Mouse (Mus musculus): ENCODE data around the gene Cpsf4.
"Not testable (repeated sequence)": the region's sequence is repeated elsewhere in the genome, so short reads cannot be mapped to it uniquely, and the experiment has no call there.

The Cpsf4 gene

GRCm38 (mm10) chr5:145185244-145185643 is 18.2 kb downstream of the Cpsf4 start:
- DNase-seq: no peak

DNA sequence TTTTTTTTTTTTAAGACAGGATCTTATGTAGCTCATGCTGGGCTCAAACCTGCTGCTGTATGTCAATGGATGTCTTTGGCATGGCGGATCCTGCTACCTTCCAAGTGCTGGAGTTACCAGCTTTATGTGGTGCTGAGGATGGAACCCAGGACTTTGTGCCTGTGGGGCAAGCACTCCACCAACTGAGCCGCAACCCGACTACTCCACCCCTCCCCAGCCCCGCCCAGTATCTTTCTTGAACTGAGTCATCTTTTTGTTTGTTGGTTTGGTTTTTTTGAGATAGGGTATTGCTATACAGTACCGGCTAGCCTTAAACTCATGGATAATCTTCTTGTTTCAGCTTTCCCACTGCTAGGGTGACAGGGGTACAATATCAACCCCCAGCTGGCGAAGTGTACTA is 22.4 kb downstream of the Cpsf4 start:
- no peak for DNase-seq

DNA sequence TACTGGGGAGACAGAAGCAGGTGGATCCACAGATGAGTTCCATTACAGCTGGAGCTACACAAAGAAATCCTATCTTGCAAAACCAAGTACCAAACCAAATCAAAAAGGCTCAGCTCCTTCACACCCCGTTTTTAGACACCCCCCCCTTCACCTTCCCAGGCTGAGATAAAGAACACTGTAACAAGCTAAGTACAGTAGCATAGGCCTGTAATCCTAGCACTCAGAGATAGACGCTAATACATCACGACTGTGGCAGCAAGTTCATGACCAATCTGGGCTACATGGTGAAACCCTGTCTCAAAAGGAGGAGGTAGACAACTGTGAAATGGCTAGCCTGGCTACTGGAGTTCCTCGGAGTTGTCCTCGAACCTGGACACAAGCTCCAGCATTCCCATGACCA is 23.4 kb downstream of the Cpsf4 start:
- no peak for DNase-seq

GRCm38 (mm10) chr5:145190875-145191798 is 24.1 kb downstream of the Cpsf4 start:
- peak; percentile 87 for DNase-seq

DNA sequence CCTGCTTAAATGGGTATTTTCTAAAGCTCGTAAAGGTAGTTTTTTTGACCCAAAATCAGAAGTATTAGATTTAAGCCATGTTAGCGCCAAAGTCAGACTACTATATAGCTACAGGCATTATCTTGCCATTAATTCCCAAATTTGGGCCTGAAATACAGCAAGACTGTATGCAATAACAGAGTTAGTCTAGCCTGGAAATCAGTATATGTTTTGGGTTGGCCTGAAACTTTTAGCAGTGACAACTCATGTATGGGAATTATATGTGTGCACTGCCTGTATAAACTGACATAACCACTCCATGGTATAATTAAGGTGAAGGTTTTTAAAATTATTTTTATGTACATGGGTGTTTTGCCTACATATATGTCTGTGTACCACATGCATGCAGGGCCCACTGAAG is 24.9 kb downstream of the Cpsf4 start, which contains the start of gene Atp5j2:
TSS of gene Atp5j2 (minus strand) at position 101 of the 400 bp plus-strand sequence.
- no peak for DNase-seq

- DNase-seq: no peak
Measured at GRCm38 (mm10) chr5:145200387-145200786, 33.4 kb downstream of the Cpsf4 start.

- DNase-seq: peak; percentile 74
Measured at GRCm38 (mm10) chr5:145201321-145201991, 34.4 kb downstream of the Cpsf4 start, which contains the start of gene Zkscan14. Gene Zkscan14 (minus strand): TSS chr5:145201868.

DNA sequence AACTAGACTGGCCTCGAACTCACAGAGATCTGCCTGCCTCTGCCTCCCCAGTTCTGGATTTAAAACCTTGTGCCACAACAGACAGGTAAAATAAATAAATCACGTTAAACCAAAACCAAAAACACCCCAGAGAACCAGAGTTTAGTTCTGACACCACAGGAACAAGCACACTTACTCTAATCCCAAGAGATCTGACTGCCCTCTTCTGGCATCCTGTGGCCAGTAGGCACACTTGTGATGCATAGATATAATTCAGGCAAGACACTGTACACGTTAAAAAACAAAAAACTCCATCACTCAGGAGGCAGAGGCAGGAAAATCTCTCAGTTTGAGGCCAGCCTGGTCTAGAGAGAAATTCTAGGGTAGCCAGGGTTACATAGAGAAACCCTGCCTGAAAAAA is 35.4 kb downstream of the Cpsf4 start:
- DNase-seq: no peak

- DNase-seq: peak; percentile 97
Measured at GRCm38 (mm10) chr5:145203936-145204691, 37.1 kb downstream of the Cpsf4 start, which contains the start of gene Zkscan5. Gene Zkscan5 (plus strand): TSS chr5:145204562.

GRCm38 (mm10) chr5:145205041-145205440 is 38.0 kb downstream of the Cpsf4 start:
- no peak for DNase-seq

GRCm38 (mm10) chr5:145207385-145207784 is 40.4 kb downstream of the Cpsf4 start:
- no peak for DNase-seq

DNA sequence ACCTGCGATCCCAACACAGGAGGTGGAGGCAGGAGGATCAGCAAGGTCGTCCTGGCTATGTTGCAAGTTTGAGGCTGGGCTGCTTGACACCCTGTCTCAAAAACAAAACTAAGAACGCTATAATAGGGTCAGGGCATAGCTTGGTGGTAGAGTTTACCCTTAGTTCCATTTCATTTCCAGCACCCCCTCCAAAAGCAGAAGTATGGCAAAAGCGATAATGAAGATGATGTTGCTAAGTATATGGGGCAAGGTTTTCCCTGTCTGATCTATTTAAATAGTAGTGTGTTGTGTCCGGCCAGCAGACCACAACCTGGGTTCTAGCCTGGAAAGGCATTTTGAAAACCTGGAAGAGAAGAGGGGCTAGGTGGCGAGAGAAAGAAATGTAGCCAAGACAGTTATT is 40.9 kb downstream of the Cpsf4 start:
- DNase-seq: no peak

GRCm38 (mm10) chr5:145208391-145208790 is 41.4 kb downstream of the Cpsf4 start:
- not testable (repeated sequence) for DNase-seq

DNA sequence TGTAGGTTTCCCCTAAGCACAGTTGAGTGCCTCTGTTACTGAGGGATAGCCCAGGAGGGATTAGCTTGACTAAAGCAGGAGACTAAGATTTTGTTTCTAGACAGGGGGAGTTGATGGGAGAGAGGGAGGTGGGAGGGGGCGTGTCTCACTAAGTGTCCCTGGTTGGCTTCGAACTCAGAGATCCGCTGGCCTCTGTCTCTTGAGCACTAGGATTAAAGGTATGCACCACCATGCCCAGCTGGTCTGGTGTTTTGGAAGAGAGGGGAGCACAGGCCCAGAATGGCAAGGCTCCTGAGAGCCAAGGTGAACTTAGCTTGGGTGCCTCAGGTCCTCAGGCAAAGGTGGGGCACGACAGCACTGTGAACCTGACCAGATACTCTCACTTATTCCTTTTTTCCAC is 44.3 kb downstream of the Cpsf4 start:
- no peak for DNase-seq

- no peak for DNase-seq
Measured at GRCm38 (mm10) chr5:145212216-145212615, 45.2 kb downstream of the Cpsf4 start.

GRCm38 (mm10) chr5:145213505-145213904 is 46.5 kb downstream of the Cpsf4 start:
- no peak for DNase-seq

GRCm38 (mm10) chr5:145214679-145215078 is 47.7 kb downstream of the Cpsf4 start:
- no peak for DNase-seq

- no peak for DNase-seq
Measured at GRCm38 (mm10) chr5:145217746-145218145, 50.7 kb downstream of the Cpsf4 start.

GRCm38 (mm10) chr5:145218206-145218605 is 51.2 kb downstream of the Cpsf4 start:
- DNase-seq: no peak

DNA sequence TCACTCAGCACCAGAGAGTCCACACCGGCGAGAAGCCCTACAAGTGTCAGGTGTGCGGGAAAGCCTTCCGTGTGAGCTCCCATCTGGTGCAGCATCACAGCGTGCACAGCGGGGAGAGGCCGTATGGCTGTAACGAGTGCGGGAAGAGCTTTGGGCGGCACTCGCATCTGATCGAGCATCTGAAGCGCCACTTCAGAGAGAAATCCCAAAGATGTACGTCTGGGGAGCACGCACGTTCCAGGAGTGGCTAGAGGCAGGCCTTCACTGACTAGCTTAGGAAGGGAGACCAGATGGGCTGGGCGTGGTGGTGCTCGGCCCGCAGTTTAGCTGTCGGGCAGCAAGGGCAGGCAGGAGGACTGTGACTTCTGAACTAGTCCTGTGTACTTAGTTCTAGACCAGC is 51.7 kb downstream of the Cpsf4 start:
- no peak for DNase-seq

GRCm38 (mm10) chr5:145219981-145220380 is 53.0 kb downstream of the Cpsf4 start:
- no peak for DNase-seq

DNA sequence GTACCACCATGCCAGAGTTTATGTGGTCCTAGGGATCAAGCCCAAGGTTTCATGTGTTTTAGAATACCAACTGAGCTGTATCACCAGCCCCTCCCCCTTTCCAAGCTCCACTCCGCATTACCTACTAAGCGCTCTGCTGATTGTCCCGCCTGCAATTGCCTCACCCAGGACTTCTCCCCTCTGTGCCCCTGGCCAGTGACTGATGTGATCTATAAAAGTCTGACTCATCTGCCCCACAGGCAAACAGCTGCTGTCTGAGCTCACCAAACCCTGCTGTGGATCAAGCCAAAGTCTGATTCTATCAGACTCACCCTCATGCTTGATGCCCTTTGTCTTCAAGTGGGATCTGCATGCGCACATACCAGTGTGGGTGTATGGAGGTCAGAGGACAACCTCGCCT is 55.8 kb downstream of the Cpsf4 start:
- no peak for DNase-seq

DNA sequence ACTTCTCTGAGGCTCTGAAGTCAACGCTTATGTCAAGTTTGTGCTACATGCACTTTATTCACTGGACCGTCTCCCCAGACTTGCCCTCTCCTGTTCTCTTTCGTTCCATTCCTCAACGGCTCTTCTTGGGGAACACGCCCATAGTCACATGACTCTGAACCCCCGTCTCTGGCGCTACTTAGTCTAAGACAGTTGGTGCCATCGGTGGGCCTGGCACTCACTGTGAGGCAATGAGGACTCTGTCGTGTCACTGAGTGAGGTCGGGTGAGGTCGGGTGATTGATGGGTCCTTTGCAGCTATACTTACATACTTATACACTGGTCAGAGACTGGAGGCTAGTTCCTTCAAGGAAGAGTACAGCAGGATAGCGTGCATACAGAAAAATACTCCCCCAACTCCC is 56.4 kb downstream of the Cpsf4 start:
- no peak for DNase-seq

Data from thymus, postnatal 25 days (tissue).